Mouse (Mus musculus): ENCODE results near the gene Mnat1.

DNA sequence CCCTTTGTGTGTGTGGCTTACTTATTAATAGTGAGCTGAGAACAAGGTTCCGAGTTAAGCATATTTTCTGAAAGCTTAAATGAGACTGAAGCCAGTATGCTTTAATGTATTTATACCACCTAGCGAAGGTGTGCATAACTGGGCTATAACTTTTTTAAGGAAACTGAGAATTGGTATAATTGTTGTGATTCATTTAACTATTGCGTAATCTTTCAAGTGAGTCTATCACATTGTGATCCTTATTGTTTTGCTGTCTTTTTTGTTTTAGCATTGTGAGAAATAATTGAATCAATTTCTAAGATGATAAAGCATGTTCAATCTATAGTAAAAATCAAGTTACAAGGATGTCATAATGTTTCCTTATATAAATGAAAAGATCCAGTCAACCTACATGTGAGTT lies 104.9 kb downstream of the Mnat1 start:
- TF ChIP-seq CTCF (conservative IDR thresholded peaks at IDR 0.05; ENCODE audit: low read length) (no peak), POU5F1 (IDR thresholded peaks at IDR 0.05; ENCODE audit: borderline replicate concordance, low read length) (no peak)

Data from E14TG2a.4 (cell line).